Mouse (Mus musculus) midbrain, embryonic 12.5 days (tissue): ENCODE results near the gene Mbd4. TPM values are rescaled to one million over a fixed set of nuclear protein-coding genes. Genes with fewer than 3 reads are reported as not detected.

Experiments
- ATAC-seq: fragments of 200-750 bp; cut with Nextera tagmentation; 2 replicates; pipeline ENCODE4 v1.8.0; 2017; ENCODE audit warnings: low read depth, moderate TSS enrichment, moderate library complexity; ENCODE audit not compliant: low FRiP score
- H3K27ac ChIP-seq: fragments of 300-500 bp; sonication (generic); replicated peaks from 2 replicates; pipeline ENCODE4 v1.5.1; 2016; ENCODE audit warnings: mild to moderate bottlenecking
- H3K27me3 ChIP-seq: fragments of 300-500 bp; sonication (generic); 2 replicates; pipeline ENCODE4 v1.6.1; 2016; ENCODE audit warnings: mild to moderate bottlenecking
- H3K36me3 ChIP-seq: fragments of 300-500 bp; sonication (generic); 2 replicates; pipeline ENCODE4 v1.6.1; 2016
- H3K4me1 ChIP-seq: fragments of 300-500 bp; sonication (generic); 2 replicates; pipeline ENCODE4 v1.6.1; 2016
- H3K4me2 ChIP-seq: fragments of 300-500 bp; sonication (generic); replicated peaks from 2 replicates; pipeline ENCODE4 v1.6.1; 2016; ENCODE audit warnings: mild to moderate bottlenecking, moderate library complexity
- H3K4me3 ChIP-seq: fragments of 300-500 bp; sonication (generic); 2 replicates; pipeline ENCODE4 v1.5.1; 2016; ENCODE audit warnings: mild to moderate bottlenecking
- H3K9ac ChIP-seq: fragments of 300-500 bp; sonication (generic); replicated peaks from 2 replicates; pipeline ENCODE4 v1.6.1; 2016; ENCODE audit warnings: mild to moderate bottlenecking, moderate library complexity
- H3K9me3 ChIP-seq: fragments of 300-500 bp; sonication (generic); 2 replicates; pipeline ENCODE4 v1.6.1; 2016; ENCODE audit warnings: mild to moderate bottlenecking
- WGBS: fragments of 180-500 bp; shearing (Covaris S2); methylation state at CpG from one replicate; pipeline ENCODE4 v1.1.7; 2016; 5-methylcytosine and 5-hydroxymethylcytosine counted together
- polyA plus RNA-seq: library from polyadenylated mRNA; unstranded; fragments of >200 nt; fragmentation: Nextera tagmentation; extraction: Ambion mirVana; gene quantifications from 2 replicates; pipeline ENCODE4 v1.2.1, GENCODE M21; 2016

The Mbd4 gene
- polyA plus RNA-seq, 1 experiment from 2014 or later, result 24.4 TPM

- Histone ChIP-seq H3K4me3 (no peak overlapping the region), H3K9ac (no peak overlapping the region), H3K36me3 (no peaks in the 10 kb centered on the region), H3K4me2 (no peak overlapping the region), H3K27ac (no peak overlapping the region), H3K4me1 (peaks cover 20% of the 10 kb centered on the region), H3K9me3 (no peaks in the 10 kb centered on the region), H3K27me3 (no peaks in the 10 kb centered on the region)
- ATAC-seq, result no peak
- WGBS, result 87% methylated on average over 4 of the region's 4 CpGs
These were observed 3.2 kb upstream of the Mbd4 start for GRCm38 (mm10) chr6:115856361-115856745.

GRCm38 (mm10) chr6:115855733-115856360 lies 2.7 kb upstream of the Mbd4 start:
- WGBS, result 86% methylated on average over 3 of the region's 3 CpGs
- no peaks in the 10 kb centered on the region for H3K27me3 ChIP-seq
- no peak overlapping the region for H3K27ac ChIP-seq
- no peak overlapping the region for H3K4me3 ChIP-seq
- no peak overlapping the region for H3K4me2 ChIP-seq
- H3K4me1 ChIP-seq, result peaks cover 21% of the 10 kb centered on the region
- ATAC-seq, result no peak
- no peak overlapping the region for H3K9ac ChIP-seq
- no peaks in the 10 kb centered on the region for H3K9me3 ChIP-seq
- H3K36me3 ChIP-seq, result no peaks in the 10 kb centered on the region

DNA sequence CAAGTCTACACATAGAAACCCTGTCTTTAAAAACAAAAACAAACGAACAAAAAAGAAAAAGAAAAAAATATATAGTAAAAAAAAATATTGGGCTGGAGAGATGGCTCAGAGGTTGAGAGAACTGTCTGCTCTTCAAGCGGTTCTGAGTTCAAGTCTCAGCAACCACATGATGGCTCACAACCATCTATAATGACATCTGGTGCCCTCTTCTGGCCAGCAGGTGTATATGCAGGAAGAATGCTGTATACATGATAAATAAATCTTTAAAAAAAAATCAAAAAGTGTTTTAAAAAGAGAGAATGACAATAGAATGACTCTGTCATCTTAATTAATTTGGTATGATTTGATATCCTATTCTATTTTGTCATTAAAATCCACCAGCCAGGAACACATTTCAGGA lies 1.3 kb upstream of the Mbd4 start:
- Histone ChIP-seq H3K4me2 (no peak overlapping the region), H3K4me1 (peaks cover 21% of the 10 kb centered on the region), H3K4me3 (no peak overlapping the region), H3K36me3 (0 out of 2 replicates have a peak, but pooled peaks cover 4% of the 10 kb centered on the region), H3K27ac (no peak overlapping the region), H3K9ac (no peak overlapping the region), H3K9me3 (no peaks in the 10 kb centered on the region), H3K27me3 (no peaks in the 10 kb centered on the region)
- WGBS, result 68% methylated on average over 2 of the region's 2 CpGs
- ATAC-seq, result no peak

DNA sequence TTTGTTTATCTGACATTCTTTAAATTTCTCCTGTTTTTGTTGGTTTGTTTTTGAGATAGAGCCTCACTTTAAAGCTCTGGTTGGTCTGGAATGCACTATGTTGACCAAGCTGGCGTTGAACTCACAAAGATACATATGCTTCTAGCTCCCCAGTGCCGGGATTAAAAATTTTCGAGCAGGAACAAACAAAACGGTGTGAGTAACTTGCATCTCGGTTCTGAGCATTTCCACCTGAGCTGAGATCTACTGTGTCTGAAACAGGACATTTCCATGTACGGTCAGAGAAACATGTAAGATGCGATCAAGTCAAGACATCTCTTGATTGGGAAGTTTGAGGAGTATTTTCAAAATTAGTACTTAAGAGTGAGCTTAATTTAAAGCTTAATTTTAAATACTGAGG lies 814 bp upstream of the Mbd4 start:
- 44% methylated on average over 7 of the region's 7 CpGs for WGBS
- H3K27me3 ChIP-seq, result no peaks in the 10 kb centered on the region
- peak overlapping the region; percentile 86 for H3K27ac ChIP-seq
- peaks cover 21% of the 10 kb centered on the region for H3K4me1 ChIP-seq
- H3K36me3 ChIP-seq, result peaks cover 8% of the 10 kb centered on the region
- peak overlapping the region; percentile 54 for H3K4me2 ChIP-seq
- H3K4me3 ChIP-seq, result peak overlapping the region; percentile 50
- H3K9ac ChIP-seq, result peak overlapping the region; percentile 68
- 0 out of 2 replicates have a peak, but pooled peaks have one; percentile 0 for ATAC-seq
- H3K9me3 ChIP-seq, result no peaks in the 10 kb centered on the region

GRCm38 (mm10) chr6:115852446-115853090 lies 603 bp downstream of the Mbd4 start:
- Histone ChIP-seq H3K27ac (peak overlapping the region; percentile 75), H3K36me3 (peaks cover 19% of the 10 kb centered on the region), H3K4me2 (peak overlapping the region; percentile 73), H3K9me3 (no peaks in the 10 kb centered on the region), H3K9ac (peak overlapping the region; percentile 69), H3K4me1 (peaks cover 21% of the 10 kb centered on the region), H3K27me3 (no peaks in the 10 kb centered on the region), H3K4me3 (peak overlapping the region; percentile 50)
- ATAC-seq, result no peak
- 4% methylated on average over 20 of the region's 20 CpGs for WGBS

DNA sequence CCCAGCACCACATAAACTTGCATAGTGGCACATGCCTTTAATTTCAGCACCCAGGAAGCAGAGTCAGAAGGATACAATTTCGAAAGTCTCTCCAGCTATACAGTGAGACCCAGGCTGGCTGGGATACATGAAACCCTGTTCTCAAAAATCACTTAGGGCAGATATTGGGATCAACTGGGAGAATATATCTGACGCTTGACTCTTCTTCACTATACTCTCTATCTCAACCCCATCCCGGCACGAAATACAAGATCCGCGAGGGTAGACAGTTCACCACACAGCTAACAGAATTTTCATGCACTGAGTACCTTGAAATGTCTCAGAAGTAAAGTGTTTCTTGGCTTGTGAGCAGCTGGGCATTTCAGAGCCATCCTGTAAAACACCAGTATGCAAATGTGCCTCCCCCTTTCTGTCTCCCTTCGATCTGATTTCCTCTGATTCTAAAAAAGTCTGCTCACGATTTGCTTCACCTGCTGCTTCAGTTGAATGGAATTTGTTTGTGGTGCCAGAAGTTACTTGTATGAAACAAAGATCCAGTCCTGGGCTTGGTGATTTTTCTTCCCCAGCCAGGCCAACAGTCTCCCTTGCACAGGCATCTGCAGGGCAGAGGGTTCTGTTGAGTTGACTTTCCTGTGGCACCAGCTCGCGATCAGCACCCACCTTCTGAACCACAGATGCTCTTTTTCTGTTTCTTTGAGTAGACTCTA lies 4.4 kb downstream of the Mbd4 start:
- Histone ChIP-seq H3K4me1 (peaks cover 16% of the 10 kb centered on the region), H3K36me3 (peaks cover 29% of the 10 kb centered on the region), H3K27ac (no peak overlapping the region), H3K9me3 (no peaks in the 10 kb centered on the region), H3K9ac (no peak overlapping the region), H3K4me3 (no peak overlapping the region), H3K4me2 (no peak overlapping the region), H3K27me3 (no peaks in the 10 kb centered on the region)
- no peak for ATAC-seq
- 97% methylated on average over 10 of the region's 10 CpGs for WGBS

- WGBS, result 44% methylated on average over 8 of the region's 8 CpGs
- Histone ChIP-seq H3K9me3 (no peaks in the 10 kb centered on the region), H3K4me3 (no peak overlapping the region), H3K4me1 (peaks cover 6% of the 10 kb centered on the region), H3K36me3 (peaks cover 46% of the 10 kb centered on the region), H3K27ac (no peak overlapping the region), H3K9ac (no peak overlapping the region), H3K27me3 (no peaks in the 10 kb centered on the region), H3K4me2 (no peak overlapping the region)
- no peak; the same call in 1 of the 2 replicates for ATAC-seq
These were observed 6.3 kb downstream of the Mbd4 start for GRCm38 (mm10) chr6:115846640-115847411.

DNA sequence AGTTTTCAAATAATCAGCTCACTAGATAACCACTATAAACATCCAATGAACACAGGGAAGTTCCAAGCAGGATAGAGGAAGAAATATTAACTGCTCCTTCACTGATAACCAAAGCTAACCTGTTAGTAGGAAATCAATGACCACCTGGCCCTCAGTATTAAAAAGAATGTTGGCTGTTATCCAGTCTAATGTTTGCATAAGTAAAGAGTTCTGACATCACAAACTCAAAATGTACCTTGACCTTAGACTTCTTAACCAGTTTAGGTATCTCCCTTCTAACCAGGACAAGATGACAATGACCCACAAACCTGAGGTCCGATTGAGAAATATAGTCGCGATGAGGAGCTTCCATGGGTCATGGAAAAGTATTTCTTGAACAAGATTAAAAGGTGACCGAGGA lies 8.2 kb downstream of the Mbd4 start:
- Histone ChIP-seq H3K4me3 (no peak overlapping the region), H3K36me3 (peaks cover 46% of the 10 kb centered on the region), H3K27ac (no peak overlapping the region), H3K4me1 (no peaks in the 10 kb centered on the region), H3K27me3 (no peaks in the 10 kb centered on the region), H3K4me2 (no peak overlapping the region), H3K9me3 (no peaks in the 10 kb centered on the region), H3K9ac (no peak overlapping the region)
- ATAC-seq, result no peak
- 94% methylated on average over 4 of the region's 4 CpGs for WGBS

- WGBS, result 68% methylated on average over 5 of the region's 5 CpGs
- H3K9me3 ChIP-seq, result no peaks in the 10 kb centered on the region
- H3K36me3 ChIP-seq, result peaks cover 21% of the 10 kb centered on the region
- H3K4me3 ChIP-seq, result peak overlapping the region; percentile 41
- peak overlapping the region; percentile 69 for H3K4me2 ChIP-seq
- no peaks in the 10 kb centered on the region for H3K27me3 ChIP-seq
- H3K4me1 ChIP-seq, result peaks cover 15% of the 10 kb centered on the region; the same call in 1 of the 2 replicates
- ATAC-seq, result peak; percentile 34
- H3K27ac ChIP-seq, result no peak overlapping the region
- H3K9ac ChIP-seq, result no peak overlapping the region
These were observed 14.4 kb downstream of the Mbd4 start for GRCm38 (mm10) chr6:115838745-115839144.

- peak; percentile 90 for ATAC-seq
- 1% methylated on average over 19 of the region's 19 CpGs for WGBS
- H3K27ac ChIP-seq, result peak within 1 kb of the TSS; percentile 36
These were observed 15.0 kb downstream of the Mbd4 start, which contains the start of gene Efcab12 for GRCm38 (mm10) chr6:115838161-115838597. Efcab12 (minus strand) TSS chr6:115838412.

DNA sequence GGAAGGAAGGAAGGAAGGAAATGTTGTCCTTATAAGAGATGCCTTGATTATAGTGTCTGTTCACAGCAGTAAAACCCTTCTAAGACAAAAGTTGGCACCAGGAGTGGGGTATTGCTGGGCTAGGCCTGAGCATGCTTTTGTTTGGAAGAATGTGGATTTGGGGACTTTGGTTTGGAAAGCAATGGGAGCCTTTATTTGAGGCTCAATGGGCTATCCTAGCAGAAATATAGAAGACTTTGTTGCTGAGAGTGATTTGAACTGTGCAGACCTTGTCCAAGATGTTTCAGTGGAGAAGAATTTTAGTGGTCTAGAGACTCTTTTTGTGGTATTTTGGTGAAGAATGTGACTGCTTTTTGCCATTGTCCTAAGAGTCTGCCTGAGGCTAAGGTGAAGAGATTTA lies 19.3 kb downstream of the Mbd4 start:
- no peak overlapping the region for H3K9ac ChIP-seq
- H3K9me3 ChIP-seq, result no peaks in the 10 kb centered on the region
- H3K36me3 ChIP-seq, result no peaks in the 10 kb centered on the region
- no peak overlapping the region for H3K4me2 ChIP-seq
- H3K4me3 ChIP-seq, result no peak overlapping the region
- H3K27ac ChIP-seq, result no peak overlapping the region
- H3K4me1 ChIP-seq, result peaks cover 15% of the 10 kb centered on the region; the same call in 1 of the 2 replicates
- ATAC-seq, result no peak
- no peaks in the 10 kb centered on the region for H3K27me3 ChIP-seq

More at GRCm38 (mm10) chr6:115838161-115838597, 15.0 kb downstream of the Mbd4 start, which contains the start of gene Efcab12:
- Histone ChIP-seq H3K9ac (peak within 1 kb of the TSS; percentile 49; the same call in 1 of the 2 replicates), H3K4me3 (peak within 1 kb of the TSS; percentile 41), H3K36me3 (peaks cover 15% of the 10 kb centered on the region), H3K4me2 (peak within 1 kb of the TSS; percentile 69), H3K4me1 (peaks cover 15% of the 10 kb centered on the region; the same call in 1 of the 2 replicates), H3K27me3 (no peaks in the 10 kb centered on the region), H3K9me3 (no peaks in the 10 kb centered on the region)
